Mouse (Mus musculus) urinary bladder, adult 2 months (tissue): ENCODE results near the gene Eral1. TPM values are rescaled to one million over a fixed set of nuclear protein-coding genes. Genes with fewer than 3 reads are reported as not detected.
"Not testable (repeated sequence)": the region's sequence is repeated elsewhere in the genome, so short reads cannot be mapped to it uniquely, and the experiment has no call there.

ENCODE experiments used
- DNase-seq: peaks from one replicate; pipeline ENCODE4 v3.0.0; 2022; ENCODE audit warnings: low spot score
- polyA plus RNA-seq: library from polyadenylated mRNA; depleted of rRNA; stranded (reverse); fragments of >200 nt; gene quantifications from 2 replicates; pipeline ENCODE4 v1.2.3, GENCODE M21; 2012

The Eral1 gene
- polyA plus RNA-seq, 1 experiment = 28.0 TPM

DNA sequence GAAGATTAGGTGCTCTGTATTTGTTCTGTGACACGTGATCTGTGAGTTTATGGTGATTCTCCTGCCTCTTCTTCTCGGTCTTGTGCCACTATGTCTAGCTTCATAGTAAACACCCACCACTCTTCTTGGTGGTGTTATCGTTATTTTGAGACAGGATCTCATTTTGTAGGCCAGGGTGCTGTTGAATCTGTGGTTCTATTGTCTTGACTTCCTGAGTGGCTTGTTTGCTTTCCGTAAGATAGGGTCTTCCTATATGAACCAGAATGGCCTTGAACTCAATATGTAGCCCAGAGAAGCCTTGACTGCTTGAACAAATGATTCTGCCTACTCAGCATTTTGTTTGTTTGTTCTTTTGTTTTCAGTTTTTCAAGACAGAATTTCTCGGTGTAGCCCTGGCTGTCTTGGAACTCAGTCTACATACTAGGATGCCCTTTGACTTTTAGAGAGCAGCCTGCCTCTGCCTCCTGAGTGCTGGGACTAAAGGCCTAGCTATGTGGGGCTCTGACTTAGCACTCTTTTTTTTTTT lies 7.6 kb upstream of the Eral1 start:
- DNase-seq = no peak

GRCm38 (mm10) chr11:78086925-78087479 lies 6.8 kb upstream of the Eral1 start:
- DNase-seq = no peak

DNA sequence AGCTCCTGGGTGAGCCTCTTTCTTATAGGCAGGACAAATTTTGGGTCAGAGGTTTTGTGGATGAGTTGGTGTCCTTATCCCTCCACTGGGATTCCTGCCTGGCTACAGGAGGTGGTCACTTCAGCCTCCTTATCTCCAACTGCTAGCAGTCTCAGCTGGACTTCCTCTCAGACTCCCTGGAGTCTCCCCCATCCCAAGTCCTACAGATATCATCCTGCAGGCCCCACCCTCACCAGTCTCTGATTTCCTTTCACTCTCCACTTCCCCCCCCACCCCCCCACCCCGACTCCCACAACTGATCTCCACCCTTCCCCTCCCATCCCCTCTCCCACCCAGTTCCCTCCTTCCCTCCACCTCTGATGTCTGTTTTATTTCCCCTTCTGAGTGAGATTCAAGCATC lies 3.4 kb upstream of the Eral1 start:
- no peak for DNase-seq

- DNase-seq = no peak
Observed at GRCm38 (mm10) chr11:78074666-78075065, 5.5 kb downstream of the Eral1 start.

- DNase-seq = no peak
Observed at GRCm38 (mm10) chr11:78074277-78074652, 5.9 kb downstream of the Eral1 start.

GRCm38 (mm10) chr11:78073577-78074276 lies 6.5 kb downstream of the Eral1 start:
- DNase-seq = no peak

GRCm38 (mm10) chr11:78072425-78073130 lies 7.6 kb downstream of the Eral1 start:
- DNase-seq = no peak

DNA sequence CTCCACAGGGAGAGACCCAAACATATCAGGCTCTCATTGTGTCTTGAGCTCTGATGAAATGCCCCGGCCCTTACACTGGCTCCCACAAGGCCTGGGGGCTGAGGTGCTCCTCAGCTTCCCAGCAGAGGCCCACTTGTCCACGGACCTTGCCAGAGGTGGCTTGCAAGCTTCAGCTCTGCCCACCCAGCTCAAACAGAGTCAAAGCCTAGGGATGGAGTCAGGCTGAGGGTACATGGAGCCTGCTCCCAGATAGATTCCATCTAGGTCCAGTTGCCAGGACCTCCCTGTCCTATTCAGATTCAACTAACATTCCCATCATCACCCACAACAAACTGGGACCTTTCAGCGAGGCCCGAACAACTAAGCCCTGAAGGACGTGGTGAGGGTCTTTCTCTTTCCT lies 8.2 kb downstream of the Eral1 start:
- no peak for DNase-seq

- no peak for DNase-seq
Observed at GRCm38 (mm10) chr11:78069646-78070045, 10.5 kb downstream of the Eral1 start.

GRCm38 (mm10) chr11:78069130-78069529 lies 11.1 kb downstream of the Eral1 start:
- DNase-seq = no peak

GRCm38 (mm10) chr11:78067566-78067965 lies 12.6 kb downstream of the Eral1 start:
- no peak for DNase-seq

DNA sequence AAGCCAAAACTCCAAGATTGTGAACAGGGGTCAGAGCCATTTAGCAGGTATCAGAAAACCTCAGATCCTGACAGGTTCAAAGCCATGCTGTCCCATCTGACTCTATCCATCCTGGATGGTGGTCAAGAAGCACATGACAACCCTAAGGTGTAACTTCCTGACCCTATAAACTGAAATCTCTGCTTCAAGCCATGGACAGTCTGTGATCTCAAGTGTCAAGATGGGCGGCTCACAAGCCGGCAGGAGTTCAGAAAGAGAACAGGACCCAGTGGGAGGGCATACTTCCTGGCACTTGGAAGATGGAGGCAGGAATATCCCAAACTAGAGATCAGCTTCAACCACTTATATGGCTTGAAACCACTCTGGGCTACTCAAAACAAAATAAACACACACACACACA lies 13.5 kb downstream of the Eral1 start:
- DNase-seq = no peak

- no peak for DNase-seq
Observed at GRCm38 (mm10) chr11:78065906-78066305, 14.3 kb downstream of the Eral1 start.

GRCm38 (mm10) chr11:78062563-78062962 lies 17.6 kb downstream of the Eral1 start:
- DNase-seq = no peak

DNA sequence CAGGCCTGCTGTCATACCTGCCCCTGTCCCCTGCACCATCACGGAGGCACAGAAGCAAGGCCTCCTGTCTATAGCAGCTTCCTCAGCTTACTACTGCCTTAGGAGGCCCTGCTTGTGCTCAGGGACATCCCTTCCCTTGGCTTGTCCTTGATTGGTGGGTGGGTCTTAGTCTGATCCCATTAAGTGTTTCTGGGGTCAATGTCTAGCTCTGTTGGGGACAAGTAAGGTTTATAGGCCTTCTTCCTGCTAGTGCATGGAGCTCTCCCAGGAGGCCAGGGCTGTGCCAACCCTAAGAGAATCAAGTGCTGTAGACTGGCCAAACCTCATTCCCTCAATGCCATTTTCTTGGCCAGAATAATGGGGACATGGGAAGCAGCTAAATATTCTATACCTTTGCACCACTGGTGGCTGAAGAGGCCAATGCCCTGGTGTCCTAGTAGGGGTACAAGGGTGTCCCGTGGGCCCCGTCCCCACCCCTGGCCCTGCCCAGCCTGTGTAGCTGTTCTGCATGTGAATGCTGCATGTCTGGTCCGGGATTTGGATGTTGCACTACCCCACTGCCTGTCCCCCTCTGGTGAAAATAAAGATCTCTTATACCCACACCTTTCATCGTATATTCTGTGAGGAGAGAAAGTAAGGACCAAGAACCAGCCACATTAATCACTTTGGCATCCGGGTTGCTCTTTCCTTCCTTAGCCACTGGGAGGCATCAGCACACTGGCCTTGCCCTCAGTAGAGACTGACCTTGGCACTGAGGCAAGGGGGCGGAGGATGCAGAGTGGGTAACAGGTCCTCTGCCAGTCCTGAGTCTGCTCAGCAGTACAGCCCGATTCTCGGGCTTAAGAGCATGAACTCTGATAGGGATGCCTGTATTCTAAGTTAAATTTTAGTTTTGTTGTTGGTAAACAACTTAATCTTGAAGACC lies 20.1 kb downstream of the Eral1 start:
- no peak for DNase-seq

DNA sequence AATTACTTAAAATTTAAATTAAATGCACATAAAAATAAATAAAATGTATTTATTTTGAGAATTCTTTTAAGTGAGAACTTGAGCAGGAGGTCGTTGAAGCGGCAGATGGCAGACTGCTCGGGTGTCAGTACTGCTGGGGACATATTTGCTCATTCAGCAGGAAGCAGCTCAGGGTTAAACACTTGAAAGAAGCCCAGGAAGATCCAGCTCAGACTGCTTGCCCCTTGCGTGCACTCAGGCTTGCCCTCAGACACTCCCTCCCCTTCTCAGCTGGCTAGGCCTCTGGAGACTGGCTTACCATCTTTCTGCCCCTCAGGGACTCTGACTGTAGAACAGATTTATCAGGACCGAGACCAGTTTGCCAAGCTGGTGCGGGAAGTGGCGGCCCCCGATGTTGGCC lies 23.2 kb downstream of the Eral1 start:
- no peak for DNase-seq

DNA sequence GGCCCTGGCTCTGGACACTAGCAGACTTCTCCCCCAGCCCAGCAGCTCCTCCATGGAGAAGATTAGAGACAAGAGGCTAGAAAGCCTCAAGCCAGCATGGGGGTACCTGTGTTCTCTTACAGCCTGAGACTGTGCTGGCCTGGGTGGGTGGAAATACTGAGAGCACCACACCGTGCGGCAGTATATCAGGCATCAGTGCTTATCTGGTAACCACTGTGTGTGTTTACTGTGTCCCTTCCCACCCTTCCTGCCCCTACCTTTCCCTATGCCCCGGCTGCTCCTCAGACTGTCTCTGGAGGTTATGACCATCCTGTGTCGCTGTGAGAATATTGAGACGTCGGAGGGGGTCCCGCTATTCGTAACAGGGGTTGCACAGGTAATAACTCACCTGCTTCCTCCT lies 27.1 kb downstream of the Eral1 start:
- no peak for DNase-seq

DNA sequence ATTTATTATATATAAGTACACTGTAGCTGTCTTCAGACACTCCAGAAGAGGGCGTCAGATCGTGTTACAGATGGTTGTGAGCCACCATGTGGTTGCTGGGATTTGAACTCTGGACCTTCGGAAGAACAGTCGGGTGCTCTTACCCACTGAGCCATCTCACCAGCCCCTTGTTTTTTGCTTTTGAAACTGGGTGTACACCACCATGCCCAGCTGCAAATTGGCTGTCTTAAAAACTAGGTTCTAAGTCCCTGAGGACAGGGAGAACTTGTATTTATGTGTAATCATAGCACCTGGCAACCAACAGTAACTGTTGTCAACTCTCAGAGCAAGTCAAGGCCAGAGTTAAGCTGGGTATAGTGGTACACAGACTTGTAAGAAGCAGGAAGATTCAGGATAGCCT lies 31.5 kb downstream of the Eral1 start:
- DNase-seq = not testable (repeated sequence)

DNA sequence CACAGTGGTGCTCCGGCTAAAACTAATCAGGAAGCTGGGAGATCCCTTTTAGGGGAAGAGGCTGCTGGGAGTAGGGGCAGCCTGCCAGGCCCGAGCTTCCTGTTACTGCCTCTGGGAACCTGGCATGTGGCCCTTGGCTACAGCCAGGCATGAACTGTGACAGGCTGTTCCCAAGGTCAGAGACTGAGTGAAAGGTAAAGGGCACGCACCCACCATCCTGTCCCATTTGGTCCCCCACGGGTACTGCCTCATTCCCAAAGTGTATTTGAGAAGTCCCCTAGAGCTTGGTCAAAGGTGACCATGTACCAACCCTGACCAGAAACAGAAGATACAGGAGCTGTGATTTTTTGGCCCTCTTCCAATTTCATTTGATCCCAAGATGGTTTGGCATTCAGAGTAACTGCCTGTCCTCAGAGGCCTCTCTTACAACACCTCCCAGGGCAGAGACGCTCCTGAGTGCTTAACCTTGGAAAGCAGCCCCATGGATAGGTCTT lies 35.4 kb downstream of the Eral1 start:
- peak; percentile 38 for DNase-seq

DNA sequence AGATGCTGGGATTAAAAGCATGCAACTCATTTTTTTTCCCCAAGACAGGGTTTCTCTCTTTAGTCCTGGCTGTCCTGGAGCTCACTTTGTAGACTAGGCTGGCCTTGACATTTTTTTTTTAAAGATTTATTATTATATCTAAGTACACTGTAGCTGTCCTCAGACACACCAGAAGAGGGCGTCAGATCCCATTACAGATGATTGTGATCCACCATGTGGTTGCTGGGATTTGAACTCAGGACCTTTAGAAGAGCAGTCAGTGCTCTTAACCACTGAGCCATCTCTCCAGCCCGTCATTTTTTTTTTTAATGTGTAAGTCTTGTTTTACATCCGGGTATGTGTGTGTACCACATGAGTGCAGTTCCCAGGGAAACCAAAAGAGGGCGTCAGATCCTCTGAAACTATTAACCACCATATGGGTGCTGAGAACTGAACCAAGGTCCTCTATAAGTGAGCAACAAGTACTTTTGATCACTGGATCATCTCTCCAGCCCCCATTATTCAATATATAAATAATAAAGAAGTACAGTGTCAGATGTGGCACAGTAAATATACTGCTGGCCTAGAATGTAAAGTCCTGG lies 37.8 kb downstream of the Eral1 start:
- not testable (repeated sequence) for DNase-seq

DNA sequence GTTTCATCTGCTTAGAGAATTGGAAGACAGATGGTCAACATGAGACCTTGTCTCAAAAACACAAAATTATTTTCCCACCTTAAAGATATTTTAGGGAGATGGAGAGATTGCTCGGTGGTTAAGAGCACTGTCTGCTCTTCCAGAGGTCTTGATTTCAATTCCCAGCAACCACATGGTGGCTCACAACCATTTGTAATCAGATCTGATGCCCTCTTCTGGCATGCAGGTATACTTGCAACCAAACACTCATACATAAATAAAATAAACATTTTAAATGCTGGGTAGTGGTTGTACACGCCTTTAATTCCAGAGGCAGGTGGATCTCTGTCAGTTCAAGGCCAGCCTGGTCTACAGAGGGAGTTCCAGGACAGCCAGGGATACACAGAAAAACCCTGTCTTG lies 39.3 kb downstream of the Eral1 start:
- no peak for DNase-seq
